Mouse (Mus musculus) erythroblast, embryonic 14.5 days (primary cell): ENCODE measurements at regions not wholly inside any gene's neighbourhood (a gene's known extent, or its start where the extent isn't known, plus 50 kb on each side); places are given as distances from the start of the nearest gene placed in this dataset.

ENCODE experiments used
- GATA1 ChIP-seq: IDR thresholded peaks from 2 replicates; pipeline ENCODE4 v1.6.1; 2012; ENCODE audit warnings: low read length, inconsistent platforms, mixed read lengths
- TAL1 ChIP-seq: IDR thresholded peaks from 3 replicates; pipeline ENCODE4 v1.6.1; 2012; ENCODE audit warnings: low read length, inconsistent platforms, mixed read lengths

DNA sequence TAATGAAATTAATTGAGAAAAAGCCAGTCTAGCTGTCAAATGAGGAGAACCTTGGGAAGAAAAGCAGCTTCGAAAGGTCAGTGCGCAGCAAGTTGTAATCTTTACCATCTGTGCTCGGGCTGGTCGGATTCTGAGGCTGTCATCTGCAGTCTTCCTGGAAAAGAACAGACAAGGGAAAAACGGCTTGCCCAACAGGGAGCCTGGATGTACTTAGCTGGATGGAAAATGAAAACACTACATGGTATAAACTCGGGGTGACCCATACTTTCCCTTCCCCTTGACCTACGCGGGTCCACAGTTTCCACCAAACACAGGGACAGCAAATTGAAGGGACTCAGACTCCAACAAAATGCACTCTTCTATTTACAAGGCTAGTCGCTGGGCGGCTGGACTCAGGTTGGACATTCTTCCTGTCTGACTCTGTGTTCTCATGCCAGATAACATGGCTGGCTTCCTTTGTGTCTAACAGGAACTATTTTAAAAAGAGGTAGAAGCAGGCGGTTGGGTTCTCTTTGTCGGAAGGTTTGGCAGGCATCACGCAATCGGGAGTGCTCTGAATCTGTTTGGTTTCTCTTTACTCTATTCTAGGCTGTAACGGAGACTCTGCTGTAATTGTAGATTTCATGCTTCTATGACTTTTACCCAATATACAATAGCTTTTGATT lies 648.5 kb downstream of the Epha4 start:
- TF ChIP-seq GATA1 (no peak), TAL1 (no peak)
